Mouse (Mus musculus) lung, adult 2 months (tissue): Measurements from ENCODE around the gene Tubb1. TPM values are rescaled to one million over a fixed set of nuclear protein-coding genes. Genes with fewer than 3 reads are reported as not detected.

Experiments used
- DNase-seq: peaks from one replicate; pipeline ENCODE4 v3.0.0; 2022
- H3K4me1 ChIP-seq: fragments of 200-500 bp; 2 replicates; pipeline ENCODE4 v1.6.1; 2011; ENCODE audit warnings: low read length; ENCODE audit not compliant: control insufficient read depth, insufficient read depth
- H3K4me3 ChIP-seq: fragments of 200-500 bp; replicated peaks from 2 replicates; pipeline ENCODE3; 2011; ENCODE audit warnings: low read depth, mild to moderate bottlenecking, control low read depth, low read length; ENCODE audit errors: extremely low read depth
- CTCF ChIP-seq: fragments of 200-500 bp; IDR thresholded peaks from 2 replicates; pipeline ENCODE4 v1.5.1; 2011; ENCODE audit warnings: mild to moderate bottlenecking, low read length, control low read depth; ENCODE audit not compliant: insufficient read depth
- POLR2A ChIP-seq: fragments of 200-500 bp; IDR thresholded peaks from 2 replicates; pipeline ENCODE4 v1.6.1; 2011; ENCODE audit warnings: low read depth, mild to moderate bottlenecking, control low read depth, low read length, borderline replicate concordance; ENCODE audit errors: extremely low read depth
- WGBS: fragments of 180-500 bp; shearing (Covaris S2); methylation state at CpG from one replicate; pipeline ENCODE4 v1.1.7; 2018; 5-methylcytosine and 5-hydroxymethylcytosine counted together
- polyA plus RNA-seq: library from polyadenylated mRNA; depleted of rRNA; stranded (reverse); fragments of >200 nt; gene quantifications from 2 replicates; pipeline ENCODE4 v1.2.3, GENCODE M21; 2012

The Tubb1 gene
- polyA plus RNA-seq, 1 experiment = 38.3 TPM

DNA sequence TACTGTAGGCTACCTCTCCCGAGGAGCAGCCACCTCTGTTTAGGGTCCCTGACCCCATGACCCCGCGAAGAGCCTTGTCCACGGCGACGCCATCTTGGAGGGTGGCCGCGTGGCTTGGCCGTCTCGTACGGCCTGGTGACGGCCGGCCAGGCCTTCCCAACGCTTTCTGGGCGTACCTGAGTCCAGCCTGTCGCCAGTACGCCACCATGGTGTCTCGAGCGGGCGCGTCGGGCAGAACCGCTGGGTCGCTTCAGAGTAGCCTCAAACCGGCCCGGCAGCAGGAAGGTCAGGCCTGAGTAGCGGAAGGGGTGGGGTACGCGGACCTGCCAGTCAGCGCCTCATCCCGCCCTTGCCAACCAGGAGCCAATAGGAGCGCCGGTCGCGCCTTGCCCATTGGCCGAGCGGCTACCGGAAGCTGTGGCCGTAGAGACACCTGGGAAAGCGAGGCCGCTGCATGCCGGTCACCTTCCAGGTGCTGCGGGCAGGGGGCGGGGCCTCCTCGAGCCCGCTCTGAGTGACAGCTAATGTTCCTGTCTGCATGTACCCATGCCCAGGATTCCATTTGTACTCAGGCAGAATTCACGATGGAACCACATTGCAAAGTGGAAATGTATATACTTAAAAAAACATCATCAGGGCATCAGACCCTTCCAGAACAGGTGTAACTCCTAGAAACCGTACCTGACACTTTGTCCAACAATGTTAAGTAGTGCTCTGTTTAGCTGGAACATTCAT, 13.5 kb downstream of the Tubb1 start, which contains the start of gene Atp5e:
Gene Atp5e, minus strand, starts transcription at position 317 of the 735 bp plus-strand sequence.
- DNase-seq = peak; percentile 96
- Histone ChIP-seq H3K4me3 (peak within 1 kb of the TSS; percentile 99), H3K4me1 (no peaks in the 10 kb centered on the region; the same call in 1 of the 2 replicates)
- TF ChIP-seq CTCF = no peak
- peak; percentile 55; the same call in 1 of the 2 replicates for TF ChIP-seq POLR2A
- WGBS = 1% methylated on average over 48 of the region's 48 CpGs

GRCm38 (mm10) chr2:174470333-174470732, 19.8 kb downstream of the Tubb1 start:
- WGBS = 57% methylated on average over 4 of the region's 4 CpGs
- H3K4me1 ChIP-seq = peaks cover 10% of the 10 kb centered on the region
- DNase-seq = no peak
- no peak for TF ChIP-seq POLR2A
- TF ChIP-seq CTCF = no peak
- H3K4me3 ChIP-seq = no peak overlapping the region

- WGBS = 84% methylated on average over 7 of the region's 7 CpGs
- Histone ChIP-seq H3K4me1 (peaks cover 10% of the 10 kb centered on the region), H3K4me3 (no peak overlapping the region)
- no peak for TF ChIP-seq POLR2A
- no peak for TF ChIP-seq CTCF
- DNase-seq = no peak
These were observed 20.4 kb downstream of the Tubb1 start for GRCm38 (mm10) chr2:174470786-174471405.

DNA sequence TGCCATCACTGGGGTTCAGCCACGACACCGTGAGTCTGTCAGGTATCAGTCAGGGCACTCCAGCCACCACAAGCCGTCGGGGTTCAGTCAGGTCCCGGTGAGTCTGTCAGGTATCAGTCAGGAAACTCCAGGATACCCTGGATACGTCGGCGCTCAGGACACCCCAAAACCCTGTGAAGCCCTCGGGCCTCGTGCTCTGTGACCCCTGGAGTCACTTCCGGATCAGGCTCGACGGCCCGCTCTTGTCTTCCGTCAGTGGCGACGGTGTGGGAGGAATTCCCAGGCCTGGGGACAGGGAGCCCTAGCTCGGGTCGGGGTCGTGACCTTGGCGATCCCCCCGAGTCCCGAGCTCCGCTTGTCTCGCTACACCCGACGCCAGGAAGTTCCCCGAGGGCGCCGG, 21.9 kb downstream of the Tubb1 start:
- no peak for DNase-seq
- TF ChIP-seq POLR2A (no peak), CTCF (no peak)
- Histone ChIP-seq H3K4me3 (peak overlapping the region; percentile 85), H3K4me1 (peaks cover 10% of the 10 kb centered on the region)
- 7% methylated on average over 30 of the region's 30 CpGs for WGBS

DNA sequence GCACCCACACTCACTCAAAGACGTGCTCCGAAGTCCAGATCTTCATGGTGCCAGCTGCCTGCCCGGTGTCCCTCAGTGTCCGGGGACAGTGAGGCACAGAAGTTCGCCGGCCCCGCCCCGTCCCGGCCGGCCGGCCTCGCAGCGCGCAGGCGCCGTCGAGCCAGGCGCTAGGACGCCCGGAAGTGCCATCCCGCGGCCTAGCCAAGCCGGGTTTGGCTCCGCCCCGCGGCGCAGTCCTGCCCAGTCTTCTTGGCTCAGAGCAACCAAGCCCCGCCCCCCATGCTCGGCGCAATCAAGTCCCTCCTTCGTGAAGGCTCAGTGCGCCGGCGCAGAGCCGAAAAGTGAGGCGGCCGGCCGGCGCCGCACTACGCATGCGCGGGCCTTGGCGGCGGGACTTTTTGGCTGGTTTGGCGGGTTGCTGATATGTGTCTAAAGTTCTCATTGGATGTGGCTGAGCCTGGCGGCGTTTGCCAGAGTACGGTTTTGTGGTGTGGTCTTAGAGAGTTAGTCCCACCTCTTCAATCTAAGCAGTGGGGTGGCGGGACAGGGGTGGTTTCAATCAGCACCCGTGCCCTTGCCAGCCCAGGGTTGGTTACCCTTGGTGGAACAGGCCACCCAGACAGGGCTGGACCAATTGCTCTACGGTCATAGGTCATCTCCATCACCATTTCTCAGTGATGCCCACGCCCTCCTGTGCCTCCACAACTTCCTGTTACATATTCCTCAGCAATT, 22.5 kb downstream of the Tubb1 start, which contains the start of gene Prelid3b:
Gene Prelid3b, minus strand, starts transcription at position 264 of the 732 bp plus-strand sequence.
- under 1% methylated on average over 53 of the region's 53 CpGs for WGBS
- TF ChIP-seq CTCF (no peak), POLR2A (peak; percentile 75)
- DNase-seq = peak; percentile 99
- H3K4me1 ChIP-seq = peaks cover 10% of the 10 kb centered on the region
- peak within 1 kb of the TSS; percentile 85 for H3K4me3 ChIP-seq

DNA sequence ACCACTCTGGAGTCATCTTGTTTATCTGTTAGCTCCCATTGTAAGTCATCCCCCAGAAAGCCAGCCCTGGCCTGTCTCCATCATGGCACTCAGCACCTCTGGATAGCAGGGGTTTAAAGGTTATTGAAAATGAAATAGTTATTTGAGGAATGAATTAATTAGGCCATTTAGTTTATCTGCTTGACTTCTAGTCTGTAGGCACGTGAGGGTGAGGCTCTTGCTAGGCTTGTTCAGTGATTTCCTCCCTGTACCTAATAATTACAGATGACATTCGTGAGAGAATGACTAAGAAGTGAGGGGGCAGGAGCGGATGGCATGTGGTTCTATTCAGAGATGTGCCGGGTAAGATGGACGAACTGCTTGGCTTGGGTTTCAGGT, 23.0 kb downstream of the Tubb1 start:
- Histone ChIP-seq H3K4me1 (peaks cover 10% of the 10 kb centered on the region), H3K4me3 (no peak overlapping the region)
- 70% methylated on average over 5 of the region's 5 CpGs for WGBS
- no peak for TF ChIP-seq CTCF
- no peak for DNase-seq

DNA sequence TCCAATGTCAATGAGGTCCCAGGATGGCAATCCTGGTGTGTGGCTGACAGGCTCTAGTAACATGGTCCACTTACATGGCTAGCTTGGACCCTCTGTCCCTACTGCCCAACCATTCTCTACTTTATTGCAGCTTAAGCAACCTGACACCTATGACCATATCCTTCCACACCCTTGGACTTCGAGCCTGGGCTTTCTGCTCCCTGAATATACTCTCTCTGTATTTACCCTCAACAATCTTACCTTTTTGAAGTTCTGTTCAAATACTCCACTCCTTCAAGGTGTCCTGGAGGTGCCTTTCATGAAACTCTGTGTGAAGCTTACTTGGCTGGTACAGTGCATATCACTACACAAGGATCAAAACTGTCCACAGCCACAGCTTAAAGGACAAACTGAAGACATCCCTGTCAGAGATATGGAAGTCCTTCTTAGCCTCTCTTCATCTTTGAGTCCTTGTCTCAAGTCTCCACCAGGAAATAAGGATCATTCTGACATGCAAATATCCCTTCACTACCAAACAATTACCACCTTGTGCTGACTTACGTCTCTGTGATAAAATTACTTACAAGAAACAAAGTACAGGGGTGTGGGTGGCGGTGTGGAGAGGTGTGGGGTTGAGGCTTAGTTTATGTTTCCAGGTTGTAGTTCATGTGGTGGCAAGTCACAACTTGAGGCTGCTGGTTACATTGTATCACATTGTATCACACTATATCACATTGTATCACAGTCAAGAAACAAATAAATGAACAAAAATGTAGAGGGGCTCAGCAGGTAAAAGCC, 27.2 kb downstream of the Tubb1 start:
- no peak overlapping the region for H3K4me3 ChIP-seq
- WGBS = 59% methylated on average over 3 of the region's 3 CpGs
- TF ChIP-seq CTCF = no peak
- TF ChIP-seq POLR2A = no peak
- DNase-seq = no peak
- H3K4me1 ChIP-seq = no peaks in the 10 kb centered on the region

- WGBS = 64% methylated on average over 5 of the region's 5 CpGs
- Histone ChIP-seq H3K4me1 (no peaks in the 10 kb centered on the region), H3K4me3 (no peak overlapping the region)
- no peak for DNase-seq
- no peak for TF ChIP-seq POLR2A
- no peak for TF ChIP-seq CTCF
These were observed 28.3 kb downstream of the Tubb1 start for GRCm38 (mm10) chr2:174478746-174479145.

GRCm38 (mm10) chr2:174487005-174487404, 36.5 kb downstream of the Tubb1 start:
- H3K4me3 ChIP-seq = no peak overlapping the region
- WGBS = 70% methylated on average over 5 of the region's 5 CpGs
- TF ChIP-seq POLR2A (no peak), CTCF (no peak)

More at GRCm38 (mm10) chr2:174487005-174487404, 36.5 kb downstream of the Tubb1 start:
- H3K4me1 ChIP-seq = no peaks in the 10 kb centered on the region
- no peak for DNase-seq
